Mouse (Mus musculus) liver, embryonic 15.5 days (tissue): ENCODE measurements around the gene Col5a1. TPM values are rescaled to one million over a fixed set of nuclear protein-coding genes. Genes with fewer than 3 reads are reported as not detected.

Source experiments
- ATAC-seq: fragments of 200-750 bp; cut with Nextera tagmentation; 2 replicates; pipeline ENCODE4 v1.8.0; 2017; ENCODE audit warnings: moderate number of reproducible peaks, mild to moderate bottlenecking, moderate library complexity; ENCODE audit not compliant: insufficient read depth
- H3K27ac ChIP-seq: fragments of 300-500 bp; sonication (generic); replicated peaks from 2 replicates; pipeline ENCODE4 v1.5.1; 2015; ENCODE audit warnings: mild to moderate bottlenecking, inconsistent platforms
- H3K27me3 ChIP-seq: fragments of 300-500 bp; sonication (generic); 2 replicates; pipeline ENCODE4 v1.6.1; 2015; ENCODE audit warnings: mild to moderate bottlenecking, inconsistent platforms
- H3K36me3 ChIP-seq: fragments of 300-500 bp; sonication (generic); replicated peaks from 2 replicates; pipeline ENCODE4 v1.6.1; 2015; ENCODE audit warnings: moderate library complexity, mild to moderate bottlenecking, inconsistent platforms
- H3K4me1 ChIP-seq: fragments of 300-500 bp; sonication (generic); replicated peaks from 2 replicates; pipeline ENCODE4 v1.6.1; 2015; ENCODE audit warnings: inconsistent platforms
- H3K4me2 ChIP-seq: fragments of 300-500 bp; sonication (generic); 2 replicates; pipeline ENCODE4 v1.6.1; 2015; ENCODE audit warnings: moderate library complexity, mild to moderate bottlenecking, inconsistent platforms
- H3K4me3 ChIP-seq: fragments of 300-500 bp; sonication (generic); replicated peaks from 2 replicates; pipeline ENCODE4 v1.5.1; 2015; ENCODE audit warnings: mild to moderate bottlenecking, inconsistent platforms
- H3K9ac ChIP-seq: fragments of 300-500 bp; sonication (generic); 2 replicates; pipeline ENCODE4 v1.6.1; 2015; ENCODE audit warnings: moderate library complexity, mild to moderate bottlenecking, inconsistent platforms
- H3K9me3 ChIP-seq: fragments of 300-500 bp; sonication (generic); replicated peaks from 2 replicates; pipeline ENCODE4 v1.6.1; 2016; ENCODE audit warnings: inconsistent platforms
- WGBS: fragments of 180-500 bp; shearing (Covaris S2); methylation state at CpG from one replicate; pipeline ENCODE4 v1.1.7; 2015; ENCODE audit warnings: mixed read lengths; ENCODE audit not compliant: insufficient replicate concordance; 5-methylcytosine and 5-hydroxymethylcytosine counted together
- polyA plus RNA-seq: library from polyadenylated mRNA; unstranded; fragments of >200 nt; fragmentation: Nextera tagmentation; extraction: Ambion mirVana; gene quantifications from 2 replicates; pipeline ENCODE4 v1.2.1, GENCODE M21; 2015

Gene Col5a1
- polyA plus RNA-seq, 1 experiment from 2014 or later: 11.2 TPM

GRCm38 (mm10) chr2:28037505-28038390 lies 151.5 kb downstream of the Col5a1 start:
- Histone ChIP-seq H3K4me2 (no peak overlapping the region), H3K27ac (0 out of 2 replicates have a peak overlapping the region, but pooled peaks have one; percentile 7), H3K4me1 (peaks cover 18% of the 10 kb centered on the region), H3K9ac (no peak overlapping the region), H3K4me3 (no peak overlapping the region), H3K36me3 (peaks cover 13% of the 10 kb centered on the region; the same call in 1 of the 2 replicates), H3K9me3 (no peaks in the 10 kb centered on the region), H3K27me3 (no peaks in the 10 kb centered on the region)
- WGBS: 68% methylated on average over 12 of the region's 12 CpGs
- ATAC-seq: no peak

- Histone ChIP-seq H3K9ac (no peak overlapping the region), H3K27ac (no peak overlapping the region), H3K4me3 (no peak overlapping the region), H3K4me1 (peaks cover 15% of the 10 kb centered on the region), H3K36me3 (peaks cover 13% of the 10 kb centered on the region; the same call in 1 of the 2 replicates), H3K4me2 (no peak overlapping the region), H3K27me3 (no peaks in the 10 kb centered on the region), H3K9me3 (no peaks in the 10 kb centered on the region)
- ATAC-seq: no peak
- WGBS: 81% methylated on average over 14 of the region's 14 CpGs
Measured at GRCm38 (mm10) chr2:28038391-28039096, 152.3 kb downstream of the Col5a1 start.

GRCm38 (mm10) chr2:28039647-28040325 lies 153.6 kb downstream of the Col5a1 start:
- 0 out of 2 replicates have a peak overlapping the region, but pooled peaks have one; percentile 24 for H3K27ac ChIP-seq
- no peak overlapping the region for H3K4me3 ChIP-seq
- 77% methylated on average over 10 of the region's 10 CpGs for WGBS

GRCm38 (mm10) chr2:28040466-28040865 lies 154.2 kb downstream of the Col5a1 start:
- 83% methylated on average over 1 of the region's 1 CpGs for WGBS
- H3K36me3 ChIP-seq: peaks cover 13% of the 10 kb centered on the region; the same call in 1 of the 2 replicates

More at GRCm38 (mm10) chr2:28039647-28040325, 153.6 kb downstream of the Col5a1 start:
- Histone ChIP-seq H3K9me3 (no peaks in the 10 kb centered on the region), H3K4me2 (no peak overlapping the region), H3K27me3 (no peaks in the 10 kb centered on the region), H3K9ac (no peak overlapping the region), H3K4me1 (peaks cover 16% of the 10 kb centered on the region), H3K36me3 (peaks cover 13% of the 10 kb centered on the region; the same call in 1 of the 2 replicates)
- ATAC-seq: no peak

GRCm38 (mm10) chr2:28044920-28045598 lies 158.8 kb downstream of the Col5a1 start:
- H3K27ac ChIP-seq: peak overlapping the region; percentile 73
- H3K4me1 ChIP-seq: peaks cover 41% of the 10 kb centered on the region
- WGBS: 69% methylated on average over 9 of the region's 9 CpGs
- no peaks in the 10 kb centered on the region for H3K9me3 ChIP-seq
- no peak overlapping the region for H3K9ac ChIP-seq
- H3K27me3 ChIP-seq: no peaks in the 10 kb centered on the region
- H3K4me3 ChIP-seq: no peak overlapping the region
- no peak overlapping the region for H3K4me2 ChIP-seq
- no peaks in the 10 kb centered on the region for H3K36me3 ChIP-seq
- peak; percentile 85 for ATAC-seq

More at GRCm38 (mm10) chr2:28040466-28040865, 154.2 kb downstream of the Col5a1 start:
- Histone ChIP-seq H3K4me3 (no peak overlapping the region), H3K4me1 (peaks cover 23% of the 10 kb centered on the region), H3K27me3 (no peaks in the 10 kb centered on the region), H3K9me3 (no peaks in the 10 kb centered on the region), H3K9ac (no peak overlapping the region), H3K27ac (no peak overlapping the region), H3K4me2 (no peak overlapping the region)
- no peak for ATAC-seq

GRCm38 (mm10) chr2:28046311-28046710 lies 160.1 kb downstream of the Col5a1 start:
- no peak overlapping the region for H3K9ac ChIP-seq

GRCm38 (mm10) chr2:28047092-28047491 lies 160.9 kb downstream of the Col5a1 start:
- 70% methylated on average over 7 of the region's 7 CpGs for WGBS
- Histone ChIP-seq H3K4me2 (no peak overlapping the region), H3K9me3 (no peaks in the 10 kb centered on the region), H3K9ac (no peak overlapping the region), H3K4me3 (no peak overlapping the region), H3K4me1 (peaks cover 41% of the 10 kb centered on the region), H3K27me3 (no peaks in the 10 kb centered on the region), H3K36me3 (no peaks in the 10 kb centered on the region), H3K27ac (no peak overlapping the region)
- no peak for ATAC-seq

More at GRCm38 (mm10) chr2:28046311-28046710, 160.1 kb downstream of the Col5a1 start:
- 62% methylated on average over 6 of the region's 6 CpGs for WGBS
- H3K4me3 ChIP-seq: no peak overlapping the region
- no peak for ATAC-seq
- no peaks in the 10 kb centered on the region for H3K9me3 ChIP-seq
- no peak overlapping the region for H3K4me2 ChIP-seq
- H3K27ac ChIP-seq: peak overlapping the region; percentile 73; the same call in 1 of the 2 replicates
- peaks cover 41% of the 10 kb centered on the region for H3K4me1 ChIP-seq
- no peaks in the 10 kb centered on the region for H3K36me3 ChIP-seq
- no peaks in the 10 kb centered on the region for H3K27me3 ChIP-seq

GRCm38 (mm10) chr2:28059922-28060321 lies 173.7 kb downstream of the Col5a1 start:
- Histone ChIP-seq H3K27ac (peak overlapping the region; percentile 46; the same call in 1 of the 2 replicates), H3K9ac (no peak overlapping the region), H3K4me1 (peaks cover 45% of the 10 kb centered on the region), H3K9me3 (no peaks in the 10 kb centered on the region), H3K4me2 (no peak overlapping the region), H3K4me3 (no peak overlapping the region), H3K36me3 (no peaks in the 10 kb centered on the region), H3K27me3 (no peaks in the 10 kb centered on the region)
- ATAC-seq: no peak
- 54% methylated on average over 1 of the region's 1 CpGs for WGBS

- 32% methylated on average over 4 of the region's 4 CpGs for WGBS
- peak overlapping the region; percentile 57 for H3K4me2 ChIP-seq
- peak overlapping the region; percentile 51 for H3K9ac ChIP-seq
- peak overlapping the region; percentile 96 for H3K27ac ChIP-seq
- H3K9me3 ChIP-seq: no peaks in the 10 kb centered on the region
- peaks cover 84% of the 10 kb centered on the region for H3K4me1 ChIP-seq
- no peak overlapping the region for H3K4me3 ChIP-seq
- peak; percentile 71 for ATAC-seq
- H3K36me3 ChIP-seq: no peaks in the 10 kb centered on the region
- no peaks in the 10 kb centered on the region for H3K27me3 ChIP-seq
Measured at GRCm38 (mm10) chr2:28063711-28064338, 177.6 kb downstream of the Col5a1 start.
